Mouse (Mus musculus): ENCODE data around the gene Dhx8. TPM values are rescaled to one million over a fixed set of nuclear protein-coding genes. Genes with fewer than 3 reads are reported as not detected.
A peak's percentile ranks its signal among the peaks of the same experiment; 100 is the strongest.

Dhx8 gene
- polyA plus RNA-seq, 1 experiment from 2014 or later = 41.8 TPM

- ATAC-seq (ENCODE audit: low FRiP score) = peak; percentile 64
- Histone ChIP-seq H3K4me3 (no peak overlapping the region), H3K27me3 (no peaks in the 10 kb centered on the region), H3K9ac (no peak overlapping the region), H3K27ac (0 out of 2 replicates have a peak overlapping the region, but pooled peaks have one; percentile 7), H3K9me3 (replicated peaks) (no peaks in the 10 kb centered on the region), H3K36me3 (no peaks in the 10 kb centered on the region), H3K4me2 (replicated peaks) (no peak overlapping the region), H3K4me1 (0 out of 2 replicates have a peak, but pooled peaks cover 6% of the 10 kb centered on the region)
- WGBS = 62% methylated on average over 10 of the region's 10 CpGs
These were observed 25.8 kb upstream of the Dhx8 start for GRCm38 (mm10) chr11:101706764-101707448.

DNA sequence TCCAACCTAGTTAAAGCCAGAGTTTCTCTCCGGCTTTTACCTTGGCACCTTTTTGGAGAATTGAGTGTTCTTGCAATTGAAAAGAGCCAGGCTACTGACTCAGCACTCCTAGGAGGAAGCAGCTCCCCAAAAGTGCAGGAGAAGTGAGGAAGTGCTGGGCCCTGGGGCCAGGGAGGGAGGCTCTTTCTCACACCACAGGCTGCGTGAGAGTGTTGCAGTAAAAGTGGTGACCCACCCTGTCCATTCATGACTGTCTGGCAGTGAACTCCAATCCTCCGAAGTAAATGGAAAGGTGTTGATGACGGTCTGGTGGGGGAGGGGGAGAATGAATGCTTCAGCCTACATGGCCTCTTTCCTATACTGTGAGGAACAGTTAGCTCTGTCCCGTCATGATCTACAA is 24.2 kb upstream of the Dhx8 start:
- Histone ChIP-seq H3K4me1 (0 out of 2 replicates have a peak, but pooled peaks cover 6% of the 10 kb centered on the region), H3K9me3 (replicated peaks) (no peaks in the 10 kb centered on the region), H3K27me3 (no peaks in the 10 kb centered on the region), H3K4me3 (no peak overlapping the region), H3K9ac (no peak overlapping the region), H3K36me3 (no peaks in the 10 kb centered on the region), H3K4me2 (replicated peaks) (no peak overlapping the region), H3K27ac (no peak overlapping the region)
- no peak for ATAC-seq (ENCODE audit: low FRiP score)
- WGBS = 57% methylated on average over 5 of the region's 5 CpGs

DNA sequence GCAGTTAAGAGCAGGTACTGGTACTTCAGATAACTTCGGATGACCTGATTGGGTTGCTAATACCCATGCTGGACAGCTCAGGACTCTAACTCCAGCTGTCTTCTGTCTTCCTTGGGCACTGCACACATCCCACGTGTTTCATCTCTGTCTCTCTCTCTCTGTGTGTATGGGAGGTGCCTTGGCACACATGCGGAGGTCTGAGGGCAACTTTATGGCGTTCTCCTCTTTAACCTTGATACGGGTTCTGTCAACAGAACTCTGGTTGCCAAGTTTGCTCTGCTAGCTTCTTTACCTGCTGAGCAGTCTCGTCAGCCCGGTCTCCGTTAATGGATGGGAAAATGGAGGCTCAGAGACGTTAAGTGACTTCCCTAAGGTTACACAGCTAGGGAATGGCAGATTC is 19.9 kb upstream of the Dhx8 start:
- Histone ChIP-seq H3K9me3 (replicated peaks) (no peaks in the 10 kb centered on the region), H3K4me3 (no peak overlapping the region), H3K9ac (no peak overlapping the region), H3K27me3 (no peaks in the 10 kb centered on the region), H3K4me1 (peaks cover 3% of the 10 kb centered on the region), H3K27ac (no peak overlapping the region), H3K36me3 (no peaks in the 10 kb centered on the region), H3K4me2 (replicated peaks) (no peak overlapping the region)
- ATAC-seq (ENCODE audit: low FRiP score) = no peak
- 82% methylated on average over 9 of the region's 9 CpGs for WGBS

- Histone ChIP-seq H3K9ac (no peak overlapping the region), H3K4me3 (no peak overlapping the region), H3K4me1 (peaks cover 11% of the 10 kb centered on the region), H3K9me3 (replicated peaks) (no peaks in the 10 kb centered on the region), H3K27me3 (no peaks in the 10 kb centered on the region), H3K27ac (no peak overlapping the region), H3K4me2 (replicated peaks) (no peak overlapping the region), H3K36me3 (no peaks in the 10 kb centered on the region)
- ATAC-seq (ENCODE audit: low FRiP score) = no peak
- 50% methylated on average over 7 of the region's 7 CpGs for WGBS
These were observed 18.7 kb upstream of the Dhx8 start for GRCm38 (mm10) chr11:101714012-101714411.

- no peaks in the 10 kb centered on the region for H3K9me3 ChIP-seq (replicated peaks)
- no peak overlapping the region for H3K4me3 ChIP-seq
- H3K27ac ChIP-seq = peak overlapping the region; percentile 42
- no peaks in the 10 kb centered on the region for H3K27me3 ChIP-seq
- 40% methylated on average over 4 of the region's 4 CpGs for WGBS
- peaks cover 11% of the 10 kb centered on the region for H3K4me1 ChIP-seq
- no peak for ATAC-seq (ENCODE audit: low FRiP score)
- H3K36me3 ChIP-seq = no peaks in the 10 kb centered on the region
- H3K9ac ChIP-seq = no peak overlapping the region
- no peak overlapping the region for H3K4me2 ChIP-seq (replicated peaks)
These were observed 14.4 kb upstream of the Dhx8 start for GRCm38 (mm10) chr11:101718324-101718723.

- H3K4me3 ChIP-seq = no peak overlapping the region
- H3K27ac ChIP-seq = no peak overlapping the region
- H3K4me1 ChIP-seq = peaks cover 11% of the 10 kb centered on the region
- no peak overlapping the region for H3K4me2 ChIP-seq (replicated peaks)
- 85% methylated on average over 21 of the region's 21 CpGs for WGBS
- ATAC-seq (ENCODE audit: low FRiP score) = no peak
- H3K27me3 ChIP-seq = no peaks in the 10 kb centered on the region
- no peaks in the 10 kb centered on the region for H3K9me3 ChIP-seq (replicated peaks)
- H3K36me3 ChIP-seq = no peaks in the 10 kb centered on the region
- no peak overlapping the region for H3K9ac ChIP-seq
These were observed 12.7 kb upstream of the Dhx8 start for GRCm38 (mm10) chr11:101719986-101720520.

DNA sequence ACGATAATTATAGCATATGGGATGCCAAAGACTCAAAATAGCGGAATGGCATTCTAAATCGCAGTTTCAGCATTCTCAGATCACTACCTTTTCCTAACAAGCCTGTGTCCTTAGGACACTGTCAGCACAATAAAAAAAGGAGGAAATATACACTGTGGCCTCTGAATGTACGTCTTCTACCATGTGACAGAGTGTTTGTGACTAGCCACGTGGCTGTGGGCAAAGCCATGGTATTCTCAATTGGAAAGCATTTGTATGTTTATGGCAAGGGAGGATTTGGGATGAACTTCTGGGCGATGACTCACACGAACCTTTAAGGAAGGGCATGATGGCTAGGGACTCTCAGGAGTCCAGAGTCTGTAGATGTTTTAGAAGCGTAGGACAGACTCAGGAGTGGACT is 7.7 kb upstream of the Dhx8 start:
- no peak for ATAC-seq (ENCODE audit: low FRiP score)
- H3K36me3 ChIP-seq = no peaks in the 10 kb centered on the region
- peaks cover 6% of the 10 kb centered on the region; the same call in 1 of the 2 replicates for H3K4me1 ChIP-seq
- 84% methylated on average over 8 of the region's 8 CpGs for WGBS
- no peak overlapping the region for H3K4me3 ChIP-seq
- no peak overlapping the region for H3K9ac ChIP-seq
- no peaks in the 10 kb centered on the region for H3K27me3 ChIP-seq
- no peak overlapping the region for H3K27ac ChIP-seq
- no peak overlapping the region for H3K4me2 ChIP-seq (replicated peaks)
- H3K9me3 ChIP-seq (replicated peaks) = no peaks in the 10 kb centered on the region

DNA sequence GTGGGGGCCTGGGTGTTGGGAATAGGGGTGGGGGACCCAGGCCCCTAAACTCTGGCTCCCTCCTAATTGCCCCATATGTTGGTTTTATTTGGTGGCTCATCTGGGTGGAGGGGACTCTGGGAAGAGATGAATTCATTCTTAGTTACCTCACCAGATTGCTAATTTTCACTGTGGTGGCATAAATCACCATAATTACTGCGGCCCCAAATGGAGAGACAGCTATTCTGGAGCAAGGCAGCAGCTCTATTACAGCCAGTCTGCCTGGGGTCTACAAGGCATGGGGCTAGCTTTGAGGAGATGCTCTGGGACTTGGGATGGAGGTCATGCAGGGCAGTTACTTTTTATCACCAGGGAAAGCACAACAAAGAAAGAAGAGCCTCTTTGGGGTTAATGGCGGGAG is 6.0 kb upstream of the Dhx8 start:
- no peaks in the 10 kb centered on the region for H3K36me3 ChIP-seq
- no peak for ATAC-seq (ENCODE audit: low FRiP score)
- H3K4me1 ChIP-seq = peaks cover 6% of the 10 kb centered on the region; the same call in 1 of the 2 replicates
- H3K9me3 ChIP-seq (replicated peaks) = no peaks in the 10 kb centered on the region
- H3K4me2 ChIP-seq (replicated peaks) = no peak overlapping the region
- H3K27me3 ChIP-seq = no peaks in the 10 kb centered on the region
- 43% methylated on average over 2 of the region's 2 CpGs for WGBS
- no peak overlapping the region for H3K9ac ChIP-seq
- H3K27ac ChIP-seq = peak overlapping the region; percentile 41; the same call in 1 of the 2 replicates
- H3K4me3 ChIP-seq = no peak overlapping the region

GRCm38 (mm10) chr11:101729308-101729707 is 3.4 kb upstream of the Dhx8 start:
- ATAC-seq (ENCODE audit: low FRiP score) = no peak
- Histone ChIP-seq H3K4me1 (peaks cover 18% of the 10 kb centered on the region), H3K36me3 (no peaks in the 10 kb centered on the region), H3K27me3 (no peaks in the 10 kb centered on the region), H3K9ac (no peak overlapping the region), H3K27ac (no peak overlapping the region), H3K4me2 (replicated peaks) (no peak overlapping the region), H3K9me3 (replicated peaks) (no peaks in the 10 kb centered on the region), H3K4me3 (no peak overlapping the region)
- 78% methylated on average over 3 of the region's 3 CpGs for WGBS

DNA sequence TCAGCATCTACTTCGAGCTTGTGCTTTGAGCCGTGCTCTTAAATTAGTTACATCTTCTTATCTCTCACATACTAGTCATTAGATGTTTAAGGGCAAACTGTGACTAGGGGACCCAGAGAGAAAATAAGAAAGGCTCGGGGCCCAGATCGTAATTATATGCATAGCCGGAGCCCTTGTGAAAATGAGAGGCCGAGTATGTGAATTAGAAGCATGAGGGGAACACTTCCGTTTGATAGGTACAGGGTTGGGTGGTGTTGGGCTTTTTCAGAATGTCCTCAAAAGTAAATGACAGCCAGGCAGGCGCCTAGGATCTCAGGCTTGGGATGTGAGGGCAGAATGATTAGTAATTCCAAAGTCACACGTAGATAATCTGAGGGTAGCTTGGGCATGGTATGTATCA is 877 bp downstream of the Dhx8 start:
- no peaks in the 10 kb centered on the region for H3K9me3 ChIP-seq (replicated peaks)
- peaks cover 12% of the 10 kb centered on the region for H3K4me1 ChIP-seq
- H3K27ac ChIP-seq = no peak overlapping the region
- peaks cover 31% of the 10 kb centered on the region for H3K36me3 ChIP-seq
- peak overlapping the region; percentile 88 for H3K4me2 ChIP-seq (replicated peaks)
- 33% methylated on average over 9 of the region's 9 CpGs for WGBS
- peak overlapping the region; percentile 85 for H3K4me3 ChIP-seq
- peak overlapping the region; percentile 83 for H3K9ac ChIP-seq
- no peak for ATAC-seq (ENCODE audit: low FRiP score)
- H3K27me3 ChIP-seq = no peaks in the 10 kb centered on the region

DNA sequence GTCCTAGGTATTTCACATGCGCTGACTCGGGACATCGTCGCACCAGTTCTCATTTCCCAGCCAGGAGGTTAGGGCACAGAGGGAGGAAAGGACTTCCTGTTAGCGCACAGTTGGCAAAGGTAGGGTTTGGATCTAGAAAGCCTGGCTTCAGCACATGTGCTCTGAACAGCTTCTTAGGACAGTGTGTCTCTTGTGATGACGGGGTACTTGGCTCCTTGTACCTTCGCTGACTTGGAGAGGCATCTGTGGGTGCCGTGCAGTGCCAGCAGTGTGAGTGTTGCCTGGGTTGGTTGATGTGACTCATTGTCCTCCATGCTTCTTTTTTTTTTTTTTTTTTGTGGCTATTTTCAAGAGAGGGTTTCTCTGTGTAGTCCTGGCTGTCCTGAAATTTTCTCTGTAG is 23.9 kb downstream of the Dhx8 start:
- Histone ChIP-seq H3K4me2 (replicated peaks) (no peak overlapping the region), H3K36me3 (peaks cover 95% of the 10 kb centered on the region), H3K27me3 (no peaks in the 10 kb centered on the region), H3K27ac (no peak overlapping the region), H3K4me3 (no peak overlapping the region), H3K4me1 (no peaks in the 10 kb centered on the region), H3K9me3 (replicated peaks) (no peaks in the 10 kb centered on the region), H3K9ac (no peak overlapping the region)
- WGBS = 98% methylated on average over 8 of the region's 8 CpGs
- ATAC-seq (ENCODE audit: low FRiP score) = no peak

DNA sequence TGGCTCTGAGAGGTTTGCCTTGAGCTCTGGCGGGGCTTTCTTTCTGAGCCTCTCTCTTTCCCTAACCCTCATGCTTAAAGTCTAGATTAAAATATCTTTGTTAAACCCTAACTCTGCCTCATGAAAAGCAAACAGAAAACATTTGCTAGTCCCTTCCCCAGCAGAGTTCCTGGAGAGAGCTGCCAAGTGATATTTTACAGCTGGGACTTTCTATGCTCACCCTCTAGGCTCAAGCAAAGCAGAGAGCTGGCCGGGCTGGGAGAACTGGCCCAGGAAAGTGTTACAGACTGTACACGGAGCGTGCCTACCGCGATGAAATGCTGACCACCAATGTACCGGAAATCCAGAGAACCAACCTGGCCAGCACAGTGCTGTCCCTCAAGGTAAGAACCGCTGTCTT is 24.6 kb downstream of the Dhx8 start:
- H3K36me3 ChIP-seq = peaks cover 95% of the 10 kb centered on the region
- no peak overlapping the region for H3K9ac ChIP-seq
- H3K9me3 ChIP-seq (replicated peaks) = no peaks in the 10 kb centered on the region
- no peak overlapping the region for H3K4me2 ChIP-seq (replicated peaks)
- H3K27me3 ChIP-seq = no peaks in the 10 kb centered on the region
- no peak for ATAC-seq (ENCODE audit: low FRiP score)
- no peak overlapping the region for H3K4me3 ChIP-seq
- no peaks in the 10 kb centered on the region for H3K4me1 ChIP-seq
- WGBS = 96% methylated on average over 8 of the region's 8 CpGs
- H3K27ac ChIP-seq = no peak overlapping the region

DNA sequence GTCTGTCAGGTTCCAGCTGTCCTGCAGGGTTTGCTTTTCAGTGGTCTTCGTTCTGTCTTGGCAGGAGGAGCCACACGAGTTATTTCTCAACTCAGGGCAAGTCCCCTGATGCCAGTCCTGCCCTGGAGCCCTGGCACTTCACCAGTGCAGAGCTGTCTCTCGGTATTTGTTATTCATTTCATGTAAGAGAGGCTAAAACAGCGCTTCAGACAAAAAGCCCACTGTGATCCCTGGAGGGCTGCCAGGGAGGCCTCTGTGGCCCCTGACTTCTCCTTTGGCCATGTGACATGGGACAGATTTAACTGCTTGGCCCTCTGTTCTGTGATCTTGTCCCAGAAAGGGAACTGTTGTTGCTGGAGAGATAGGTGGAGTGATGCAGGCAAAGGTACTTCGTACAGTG is 25.7 kb downstream of the Dhx8 start:
- ATAC-seq (ENCODE audit: low FRiP score) = no peak
- no peaks in the 10 kb centered on the region for H3K9me3 ChIP-seq (replicated peaks)
- H3K4me3 ChIP-seq = no peak overlapping the region
- 85% methylated on average over 5 of the region's 5 CpGs for WGBS
- no peaks in the 10 kb centered on the region for H3K4me1 ChIP-seq
- peaks cover 90% of the 10 kb centered on the region for H3K36me3 ChIP-seq
- H3K27me3 ChIP-seq = no peaks in the 10 kb centered on the region
- H3K27ac ChIP-seq = no peak overlapping the region
- H3K9ac ChIP-seq = no peak overlapping the region
- no peak overlapping the region for H3K4me2 ChIP-seq (replicated peaks)
